Mouse (Mus musculus): ENCODE results near the gene Drd2. TPM values are rescaled to one million over a fixed set of nuclear protein-coding genes. Genes with fewer than 3 reads are reported as not detected.

Drd2 gene
- polyA plus RNA-seq, 1 experiment from 2014 or later: 0.73 TPM

GRCm38 (mm10) chr9:49384041-49384440 is 43.6 kb downstream of the Drd2 start:
- Histone ChIP-seq H3K27ac (ENCODE audit: low read length) (no peak overlapping the region), H3K4me2 (ENCODE audit: low read depth, low read length) (no peak overlapping the region), H3K4me3 (ENCODE audit: low read length) (no peak overlapping the region), H3K9ac (ENCODE audit: low read length) (no peak overlapping the region), H3K4me1 (replicated peaks; ENCODE audit: control insufficient read depth, insufficient read depth, low read length) (no peaks in the 10 kb centered on the region), H3K9me3 (ENCODE audit: control insufficient read depth, low read length) (no peaks in the 10 kb centered on the region), H3K27me3 (ENCODE audit: control insufficient read depth, insufficient read depth, low read depth, low read length) (no peaks in the 10 kb centered on the region), H3K36me3 (ENCODE audit: control insufficient read depth, insufficient read depth, low read length) (no peaks in the 10 kb centered on the region)
- ATAC-seq (ENCODE audit: low read depth): no peak
- WGBS: 87% methylated on average over 3 of the region's 3 CpGs

- 63% methylated on average over 6 of the region's 6 CpGs for WGBS
- no peak for ATAC-seq (ENCODE audit: low read depth)
- no peaks in the 10 kb centered on the region for H3K36me3 ChIP-seq (ENCODE audit: control insufficient read depth, insufficient read depth, low read length)
- H3K9me3 ChIP-seq (ENCODE audit: control insufficient read depth, low read length): no peaks in the 10 kb centered on the region
- H3K27ac ChIP-seq (ENCODE audit: low read length): no peak overlapping the region
- no peaks in the 10 kb centered on the region for H3K4me1 ChIP-seq (replicated peaks; ENCODE audit: control insufficient read depth, insufficient read depth, low read length)
- no peaks in the 10 kb centered on the region for H3K27me3 ChIP-seq (ENCODE audit: control insufficient read depth, insufficient read depth, low read depth, low read length)
- no peak overlapping the region for H3K4me2 ChIP-seq (ENCODE audit: low read depth, low read length)
- no peak overlapping the region for H3K4me3 ChIP-seq (ENCODE audit: low read length)
- no peak overlapping the region for H3K9ac ChIP-seq (ENCODE audit: low read length)
Observed at GRCm38 (mm10) chr9:49384855-49385254, 44.4 kb downstream of the Drd2 start.

GRCm38 (mm10) chr9:49385301-49385700 is 44.9 kb downstream of the Drd2 start:
- 13% methylated on average over 7 of the region's 7 CpGs for WGBS
- H3K4me3 ChIP-seq (ENCODE audit: low read length): no peak overlapping the region

GRCm38 (mm10) chr9:49386119-49386518 is 45.7 kb downstream of the Drd2 start:
- Histone ChIP-seq H3K4me2 (ENCODE audit: low read depth, low read length) (no peak overlapping the region), H3K27me3 (ENCODE audit: control insufficient read depth, insufficient read depth, low read depth, low read length) (no peaks in the 10 kb centered on the region), H3K27ac (ENCODE audit: low read length) (no peak overlapping the region), H3K4me3 (ENCODE audit: low read length) (no peak overlapping the region), H3K36me3 (ENCODE audit: control insufficient read depth, insufficient read depth, low read length) (no peaks in the 10 kb centered on the region), H3K9ac (ENCODE audit: low read length) (no peak overlapping the region), H3K9me3 (ENCODE audit: control insufficient read depth, low read length) (no peaks in the 10 kb centered on the region), H3K4me1 (replicated peaks; ENCODE audit: control insufficient read depth, insufficient read depth, low read length) (no peaks in the 10 kb centered on the region)
- no peak for ATAC-seq (ENCODE audit: low read depth)
- WGBS: 16% methylated on average over 11 of the region's 11 CpGs

More at GRCm38 (mm10) chr9:49385301-49385700, 44.9 kb downstream of the Drd2 start:
- no peaks in the 10 kb centered on the region for H3K36me3 ChIP-seq (ENCODE audit: control insufficient read depth, insufficient read depth, low read length)
- no peaks in the 10 kb centered on the region for H3K27me3 ChIP-seq (ENCODE audit: control insufficient read depth, insufficient read depth, low read depth, low read length)
- no peak for ATAC-seq (ENCODE audit: low read depth)
- no peaks in the 10 kb centered on the region for H3K4me1 ChIP-seq (replicated peaks; ENCODE audit: control insufficient read depth, insufficient read depth, low read length)
- H3K9ac ChIP-seq (ENCODE audit: low read length): no peak overlapping the region
- no peak overlapping the region for H3K27ac ChIP-seq (ENCODE audit: low read length)
- no peak overlapping the region for H3K4me2 ChIP-seq (ENCODE audit: low read depth, low read length)
- H3K9me3 ChIP-seq (ENCODE audit: control insufficient read depth, low read length): no peaks in the 10 kb centered on the region

GRCm38 (mm10) chr9:49392242-49392641 is 51.8 kb downstream of the Drd2 start:
- Histone ChIP-seq H3K27me3 (ENCODE audit: control insufficient read depth, insufficient read depth, low read depth, low read length) (no peaks in the 10 kb centered on the region), H3K9ac (ENCODE audit: low read length) (no peak overlapping the region), H3K4me3 (ENCODE audit: low read length) (no peak overlapping the region), H3K4me1 (replicated peaks; ENCODE audit: control insufficient read depth, insufficient read depth, low read length) (no peaks in the 10 kb centered on the region), H3K27ac (ENCODE audit: low read length) (no peak overlapping the region), H3K9me3 (ENCODE audit: control insufficient read depth, low read length) (no peaks in the 10 kb centered on the region), H3K4me2 (ENCODE audit: low read depth, low read length) (no peak overlapping the region), H3K36me3 (ENCODE audit: control insufficient read depth, insufficient read depth, low read length) (no peaks in the 10 kb centered on the region)
- ATAC-seq (ENCODE audit: low read depth): no peak
- WGBS: 34% methylated on average over 2 of the region's 2 CpGs

GRCm38 (mm10) chr9:49396006-49396405 is 55.6 kb downstream of the Drd2 start:
- no peak overlapping the region for H3K27ac ChIP-seq (ENCODE audit: low read length)
- no peaks in the 10 kb centered on the region for H3K27me3 ChIP-seq (ENCODE audit: control insufficient read depth, insufficient read depth, low read depth, low read length)
- ATAC-seq (ENCODE audit: low read depth): no peak
- H3K4me1 ChIP-seq (replicated peaks; ENCODE audit: control insufficient read depth, insufficient read depth, low read length): no peaks in the 10 kb centered on the region
- no peak overlapping the region for H3K4me2 ChIP-seq (ENCODE audit: low read depth, low read length)
- H3K4me3 ChIP-seq (ENCODE audit: low read length): no peak overlapping the region
- no peak overlapping the region for H3K9ac ChIP-seq (ENCODE audit: low read length)
- no peaks in the 10 kb centered on the region for H3K9me3 ChIP-seq (ENCODE audit: control insufficient read depth, low read length)
- no peaks in the 10 kb centered on the region for H3K36me3 ChIP-seq (ENCODE audit: control insufficient read depth, insufficient read depth, low read length)

- H3K9me3 ChIP-seq (ENCODE audit: control insufficient read depth, low read length): no peaks in the 10 kb centered on the region
- H3K4me3 ChIP-seq (ENCODE audit: low read length): no peak overlapping the region
- 49% methylated on average over 2 of the region's 2 CpGs for WGBS
- H3K36me3 ChIP-seq (ENCODE audit: control insufficient read depth, insufficient read depth, low read length): no peaks in the 10 kb centered on the region
- no peak overlapping the region for H3K27ac ChIP-seq (ENCODE audit: low read length)
- no peaks in the 10 kb centered on the region for H3K27me3 ChIP-seq (ENCODE audit: control insufficient read depth, insufficient read depth, low read depth, low read length)
- no peak for ATAC-seq (ENCODE audit: low read depth)
- no peak overlapping the region for H3K4me2 ChIP-seq (ENCODE audit: low read depth, low read length)
- no peaks in the 10 kb centered on the region for H3K4me1 ChIP-seq (replicated peaks; ENCODE audit: control insufficient read depth, insufficient read depth, low read length)
- no peak overlapping the region for H3K9ac ChIP-seq (ENCODE audit: low read length)
Observed at GRCm38 (mm10) chr9:49403711-49404110, 63.3 kb downstream of the Drd2 start.

- 79% methylated on average over 5 of the region's 5 CpGs for WGBS
Observed at GRCm38 (mm10) chr9:49407028-49407427, 66.6 kb downstream of the Drd2 start.

GRCm38 (mm10) chr9:49410621-49411020 is 70.2 kb downstream of the Drd2 start:
- no peak overlapping the region for H3K4me3 ChIP-seq (ENCODE audit: low read length)
- H3K36me3 ChIP-seq (ENCODE audit: control insufficient read depth, insufficient read depth, low read length): no peaks in the 10 kb centered on the region
- H3K9ac ChIP-seq (ENCODE audit: low read length): no peak overlapping the region
- H3K4me2 ChIP-seq (ENCODE audit: low read depth, low read length): no peak overlapping the region
- H3K9me3 ChIP-seq (ENCODE audit: control insufficient read depth, low read length): no peaks in the 10 kb centered on the region
- no peak overlapping the region for H3K27ac ChIP-seq (ENCODE audit: low read length)
- H3K4me1 ChIP-seq (replicated peaks; ENCODE audit: control insufficient read depth, insufficient read depth, low read length): no peaks in the 10 kb centered on the region
- no peak for ATAC-seq (ENCODE audit: low read depth)
- no peaks in the 10 kb centered on the region for H3K27me3 ChIP-seq (ENCODE audit: control insufficient read depth, insufficient read depth, low read depth, low read length)
- 62% methylated on average over 5 of the region's 5 CpGs for WGBS

More at GRCm38 (mm10) chr9:49407028-49407427, 66.6 kb downstream of the Drd2 start:
- ATAC-seq (ENCODE audit: low read depth): no peak
- no peaks in the 10 kb centered on the region for H3K9me3 ChIP-seq (ENCODE audit: control insufficient read depth, low read length)
- H3K4me3 ChIP-seq (ENCODE audit: low read length): no peak overlapping the region
- H3K27me3 ChIP-seq (ENCODE audit: control insufficient read depth, insufficient read depth, low read depth, low read length): no peaks in the 10 kb centered on the region
- H3K36me3 ChIP-seq (ENCODE audit: control insufficient read depth, insufficient read depth, low read length): no peaks in the 10 kb centered on the region
- no peak overlapping the region for H3K27ac ChIP-seq (ENCODE audit: low read length)
- H3K4me2 ChIP-seq (ENCODE audit: low read depth, low read length): no peak overlapping the region
- H3K9ac ChIP-seq (ENCODE audit: low read length): no peak overlapping the region
- H3K4me1 ChIP-seq (replicated peaks; ENCODE audit: control insufficient read depth, insufficient read depth, low read length): no peaks in the 10 kb centered on the region

GRCm38 (mm10) chr9:49423866-49424265 is 83.4 kb downstream of the Drd2 start:
- Histone ChIP-seq H3K4me2 (ENCODE audit: low read depth, low read length) (no peak overlapping the region), H3K27me3 (ENCODE audit: control insufficient read depth, insufficient read depth, low read depth, low read length) (no peaks in the 10 kb centered on the region), H3K27ac (ENCODE audit: low read length) (no peak overlapping the region), H3K4me1 (replicated peaks; ENCODE audit: control insufficient read depth, insufficient read depth, low read length) (no peaks in the 10 kb centered on the region), H3K9ac (ENCODE audit: low read length) (no peak overlapping the region), H3K9me3 (ENCODE audit: control insufficient read depth, low read length) (no peaks in the 10 kb centered on the region), H3K4me3 (ENCODE audit: low read length) (no peak overlapping the region), H3K36me3 (ENCODE audit: control insufficient read depth, insufficient read depth, low read length) (no peaks in the 10 kb centered on the region)
- ATAC-seq (ENCODE audit: low read depth): no peak
- WGBS: 81% methylated on average over 5 of the region's 5 CpGs
